Mouse (Mus musculus): ENCODE results near the gene Palm3. TPM values are rescaled to one million over a fixed set of nuclear protein-coding genes. Genes with fewer than 3 reads are reported as not detected.

Palm3 gene
- polyA plus RNA-seq, 1 experiment from 2014 or later, result 3.2 TPM

DNA sequence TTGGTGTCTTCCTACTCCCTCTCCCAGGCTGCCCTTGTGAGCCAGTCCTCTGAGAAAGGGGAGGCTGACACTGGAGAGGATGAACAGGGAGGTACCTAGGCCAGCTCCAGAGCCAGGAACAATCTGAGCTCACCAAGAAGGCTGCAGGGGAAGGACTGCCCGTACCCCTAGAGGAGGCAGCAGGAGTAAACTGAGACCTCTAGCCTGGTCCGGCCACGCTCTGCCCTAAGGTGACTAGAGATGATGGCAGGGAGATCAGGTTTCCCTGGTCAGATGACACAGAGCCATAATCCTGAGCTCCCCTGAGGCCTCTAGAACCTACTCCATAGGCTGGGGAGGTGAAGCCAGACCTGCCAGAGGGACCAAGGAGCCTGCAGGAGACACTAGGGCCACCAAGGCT, 55.6 kb downstream of the Palm3 start:
- no peaks in the 10 kb centered on the region for H3K9me3 ChIP-seq (ENCODE audit: control insufficient read depth, low read depth, low read length)
- no peak for ATAC-seq (ENCODE audit: insufficient number of reproducible peaks, insufficient read depth, low FRiP score, low read depth)
- H3K4me2 ChIP-seq (replicated peaks; ENCODE audit: low read depth, low read length), result no peak overlapping the region
- H3K27ac ChIP-seq (ENCODE audit: low read length), result no peak overlapping the region
- no peak overlapping the region for H3K4me3 ChIP-seq (ENCODE audit: low read depth, low read length)
- no peak overlapping the region for H3K9ac ChIP-seq (replicated peaks; ENCODE audit: low read depth, low read length)
- H3K27me3 ChIP-seq (ENCODE audit: control insufficient read depth, insufficient read depth, low read length), result no peaks in the 10 kb centered on the region
- WGBS, result 64% methylated on average over 3 of the region's 3 CpGs
- H3K4me1 ChIP-seq (ENCODE audit: control insufficient read depth, insufficient read depth, low read length), result peaks cover 4% of the 10 kb centered on the region; the same call in 1 of the 2 replicates
- peaks cover 18% of the 10 kb centered on the region for H3K36me3 ChIP-seq (ENCODE audit: control insufficient read depth, insufficient read depth, low read length)

DNA sequence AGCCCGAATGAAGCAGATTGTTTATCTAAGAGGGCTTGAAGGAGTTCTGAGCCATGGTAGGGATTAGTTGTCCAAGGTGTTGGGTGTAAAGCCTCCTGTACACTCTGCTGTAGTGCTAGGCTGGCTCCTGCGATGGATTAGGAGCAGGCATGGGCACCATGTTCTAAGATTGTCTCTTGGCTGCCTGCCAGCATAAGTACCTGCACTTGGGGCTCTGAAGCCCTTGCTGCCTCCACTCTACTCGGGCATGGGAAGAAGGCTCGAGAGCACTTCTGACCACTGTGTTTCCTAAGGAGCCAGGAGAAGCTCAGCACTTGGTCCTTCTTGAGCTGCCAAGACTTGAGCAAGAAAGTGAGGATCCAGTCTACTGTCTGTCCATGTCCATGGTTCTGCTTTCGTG, 57.9 kb downstream of the Palm3 start:
- Histone ChIP-seq H3K4me1 (ENCODE audit: control insufficient read depth, insufficient read depth, low read length) (no peaks in the 10 kb centered on the region), H3K9ac (replicated peaks; ENCODE audit: low read depth, low read length) (no peak overlapping the region), H3K4me3 (ENCODE audit: low read depth, low read length) (no peak overlapping the region), H3K27ac (ENCODE audit: low read length) (no peak overlapping the region), H3K4me2 (replicated peaks; ENCODE audit: low read depth, low read length) (no peak overlapping the region), H3K27me3 (ENCODE audit: control insufficient read depth, insufficient read depth, low read length) (no peaks in the 10 kb centered on the region), H3K9me3 (ENCODE audit: control insufficient read depth, low read depth, low read length) (no peaks in the 10 kb centered on the region), H3K36me3 (ENCODE audit: control insufficient read depth, insufficient read depth, low read length) (peaks cover 35% of the 10 kb centered on the region)
- WGBS, result 72% methylated on average over 5 of the region's 5 CpGs
- ATAC-seq (ENCODE audit: insufficient number of reproducible peaks, insufficient read depth, low FRiP score, low read depth), result no peak

MicroRNA genes within 50 kb of the gene (microRNA counts, 519-probe panel; counts per million panel counts)
- microRNA mmu-miR-1199, result not detected

Small RNA genes lying within 50 kb of the gene (microRNA-seq; reads per million reads assigned to microRNA genes)
- gene Mir1199 (not detected), gene Mir8111 (2.6 reads per million, percentile 2 among the genes with 10 or more reads in this experiment)

Other genes with a start within 250 kb of the Palm3 start
- 29.5 and 31.3 TPM in 2 replicates for gene Adgrl1, start 121.4 kb upstream of the Palm3 start, polyA plus RNA-seq (2014; fragmentation: Nextera tagmentation; extraction: Ambion mirVana)
- 0.56 and 0.70 TPM in 2 replicates for gene Gm10644, start 66.3 kb upstream of the Palm3 start, polyA plus RNA-seq (2014; fragmentation: Nextera tagmentation; extraction: Ambion mirVana)
- gene Asf1b, start 66.0 kb upstream of the Palm3 start, polyA plus RNA-seq (2014; fragmentation: Nextera tagmentation; extraction: Ambion mirVana), result 53.2 and 58.2 TPM in 2 replicates
- 101 and 112 TPM in 2 replicates for gene Prkaca, start 48.5 kb upstream of the Palm3 start, polyA plus RNA-seq (2014; fragmentation: Nextera tagmentation; extraction: Ambion mirVana)
- 17.5 and 18.3 TPM in 2 replicates for gene Samd1, start 23.8 kb upstream of the Palm3 start, polyA plus RNA-seq (2014; fragmentation: Nextera tagmentation; extraction: Ambion mirVana)
- gene 1700067K01Rik, start 20.0 kb upstream of the Palm3 start, polyA plus RNA-seq (2014; fragmentation: Nextera tagmentation; extraction: Ambion mirVana), result 0.71 and 0.87 TPM in 2 replicates
- 1.1 and 1.3 TPM in 2 replicates for gene 2210011C24Rik, start 9.3 kb upstream of the Palm3 start, polyA plus RNA-seq (2014; fragmentation: Nextera tagmentation; extraction: Ambion mirVana)
- 1.1 and 1.3 TPM in 2 replicates for gene Il27ra, start 21.1 kb downstream of the Palm3 start, polyA plus RNA-seq (2014; fragmentation: Nextera tagmentation; extraction: Ambion mirVana)
- gene Rln3, start 23.5 kb downstream of the Palm3 start, polyA plus RNA-seq (2014; fragmentation: Nextera tagmentation; extraction: Ambion mirVana), result not detected in 2 replicates
- gene Gm10643, start 43.7 kb downstream of the Palm3 start, polyA plus RNA-seq (2014; fragmentation: Nextera tagmentation; extraction: Ambion mirVana), result 1.5 and 2.9 TPM in 2 replicates
- 10.4 and 12.0 TPM in 2 replicates for gene Rfx1, start 45.4 kb downstream of the Palm3 start, polyA plus RNA-seq (2014; fragmentation: Nextera tagmentation; extraction: Ambion mirVana)
- gene Dcaf15, start 83.3 kb downstream of the Palm3 start, polyA plus RNA-seq (2014; fragmentation: Nextera tagmentation; extraction: Ambion mirVana), result 9.0 and 10.8 TPM in 2 replicates
- 0.18 and 0.20 TPM in 2 replicates for gene Podnl1, start 104.5 kb downstream of the Palm3 start, polyA plus RNA-seq (2014; fragmentation: Nextera tagmentation; extraction: Ambion mirVana)
- 17.9 and 18.2 TPM in 2 replicates for gene Cc2d1a, start 126.5 kb downstream of the Palm3 start, polyA plus RNA-seq (2014; fragmentation: Nextera tagmentation; extraction: Ambion mirVana)
- 0.59 and 0.94 TPM in 2 replicates for gene 4930432K21Rik, start 126.6 kb downstream of the Palm3 start, polyA plus RNA-seq (2014; fragmentation: Nextera tagmentation; extraction: Ambion mirVana)
- gene Nanos3, start 163.7 kb downstream of the Palm3 start, polyA plus RNA-seq (2014; fragmentation: Nextera tagmentation; extraction: Ambion mirVana), result 3.3 and 5.0 TPM in 2 replicates
- 9.3 and 9.5 TPM in 2 replicates for gene Zswim4, start 215.6 kb downstream of the Palm3 start, polyA plus RNA-seq (2014; fragmentation: Nextera tagmentation; extraction: Ambion mirVana)
- 341 and 358 TPM in 2 replicates for gene D8Ertd738e, start 228.2 kb downstream of the Palm3 start, polyA plus RNA-seq (2014; fragmentation: Nextera tagmentation; extraction: Ambion mirVana)
- 69.7 and 73.7 TPM in 2 replicates for gene Mri1, start 235.9 kb downstream of the Palm3 start, polyA plus RNA-seq (2014; fragmentation: Nextera tagmentation; extraction: Ambion mirVana)
- gene Ccdc130, start 248.9 kb downstream of the Palm3 start, polyA plus RNA-seq (2014; fragmentation: Nextera tagmentation; extraction: Ambion mirVana), result 20.2 and 20.7 TPM in 2 replicates